Mouse (Mus musculus) heart, postnatal 0 days (tissue): ENCODE measurements around the gene Twf1.

Experiments used
- CTCF ChIP-seq: IDR thresholded peaks from 2 replicates; pipeline ENCODE4 v1.5.1; 2016; ENCODE audit warnings: antibody characterized with exemption, control low read depth, low read depth
- EP300 ChIP-seq: IDR thresholded peaks from 2 replicates; pipeline ENCODE4 v1.6.1; 2016; ENCODE audit warnings: antibody characterized with exemption, low read depth

DNA sequence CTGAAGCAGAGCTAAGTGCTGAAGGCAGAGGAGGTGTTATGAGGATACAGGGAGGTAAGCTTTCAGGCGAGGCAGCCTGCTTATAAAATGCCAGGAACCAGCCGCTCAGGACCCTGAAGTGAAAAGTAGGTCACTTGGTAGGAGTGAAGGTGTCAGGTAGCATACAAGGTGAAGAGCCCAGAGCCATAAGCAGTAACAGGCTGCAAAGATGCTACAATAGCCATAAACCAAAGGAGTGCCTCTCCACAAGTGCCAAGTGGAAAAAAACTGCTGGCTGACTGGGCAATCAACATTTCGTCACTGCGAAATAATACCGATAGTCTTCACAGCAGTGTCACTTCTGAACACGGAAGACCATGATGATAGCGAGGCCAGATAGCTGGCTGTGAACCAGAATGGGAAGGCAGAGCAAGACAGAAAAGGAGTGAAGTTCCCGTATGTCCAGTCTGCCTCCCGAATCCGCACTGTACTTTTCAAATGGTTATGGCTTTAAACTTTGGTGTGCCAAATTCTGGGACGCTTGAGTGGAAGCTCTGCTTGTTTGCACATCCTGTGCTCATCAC, 10.5 kb upstream of the Twf1 start:
- no peak for TF ChIP-seq CTCF
- no peak for TF ChIP-seq EP300
